Mouse (Mus musculus) megakaryocyte, embryonic 14.5 days (primary cell): ENCODE results near the gene Amot.

ENCODE experiments used
- FLI1 ChIP-seq: IDR thresholded peaks from 2 replicates; pipeline ENCODE4 v1.6.1; 2012; ENCODE audit warnings: low read length, inconsistent platforms, mixed read lengths
- GATA1 ChIP-seq: IDR thresholded peaks from 3 replicates; pipeline ENCODE4 v1.6.1; 2012; ENCODE audit warnings: mixed read lengths, low read length, inconsistent platforms, borderline replicate concordance

DNA sequence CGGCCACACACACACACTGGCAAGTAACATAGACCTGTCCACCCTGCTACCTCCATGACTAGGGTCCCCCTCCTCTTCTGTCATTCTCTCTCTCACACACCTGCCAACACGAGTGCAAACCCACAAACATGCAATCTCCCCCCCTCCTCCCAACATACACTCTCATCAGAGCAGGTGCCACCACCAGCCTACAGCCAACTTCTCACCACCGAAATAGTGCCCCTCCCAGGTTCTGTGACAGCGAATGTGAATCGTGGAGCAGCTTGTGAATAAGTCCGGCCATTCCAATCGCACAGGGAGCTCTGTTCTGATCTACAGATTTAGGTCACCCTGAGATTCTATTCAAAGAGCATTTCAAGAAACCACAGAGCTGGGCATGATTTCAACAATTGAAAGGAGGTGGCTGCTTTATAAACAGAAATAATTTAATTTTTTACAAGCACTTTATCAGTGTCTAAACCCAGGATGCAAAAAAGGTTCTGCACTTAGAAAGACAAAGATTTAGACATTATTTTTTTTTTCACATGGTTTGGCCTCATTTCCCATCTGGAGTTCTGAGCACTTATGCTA is 21.4 kb downstream of the Amot start:
- TF ChIP-seq GATA1 = no peak
- TF ChIP-seq FLI1 = no peak
